Mouse (Mus musculus) right cerebral cortex, adult 18-20 months (tissue): Measurements from ENCODE around the gene Gngt2.

Source experiments
- DNase-seq: peaks from one replicate; pipeline ENCODE4 v3.0.0; 2022; ENCODE audit warnings: mixed read lengths

Gngt2 gene

DNA sequence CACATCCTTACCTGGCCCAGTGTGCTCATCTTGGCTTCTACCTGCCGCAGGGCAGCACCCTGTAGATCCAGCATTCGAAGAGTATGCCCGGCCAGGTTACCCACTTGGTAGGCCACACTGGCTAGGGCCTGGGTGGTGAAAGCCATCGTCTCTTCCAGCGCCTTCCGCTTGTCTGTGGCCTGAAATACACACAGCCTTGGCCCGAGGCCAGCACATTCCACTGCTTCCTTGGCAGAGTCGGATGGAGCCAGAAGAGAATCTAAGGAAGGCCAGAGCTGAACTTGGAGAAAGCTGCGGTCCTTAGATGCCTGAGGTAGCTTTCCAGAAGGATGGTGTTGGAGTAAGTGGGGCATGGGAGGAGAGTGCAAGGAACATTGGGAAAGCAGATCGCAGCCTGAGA is at the start of gene Gngt2:
TSS of gene Gngt2 (plus strand) at position 158 of the 400 bp plus-strand sequence.
- no peak for DNase-seq

DNA sequence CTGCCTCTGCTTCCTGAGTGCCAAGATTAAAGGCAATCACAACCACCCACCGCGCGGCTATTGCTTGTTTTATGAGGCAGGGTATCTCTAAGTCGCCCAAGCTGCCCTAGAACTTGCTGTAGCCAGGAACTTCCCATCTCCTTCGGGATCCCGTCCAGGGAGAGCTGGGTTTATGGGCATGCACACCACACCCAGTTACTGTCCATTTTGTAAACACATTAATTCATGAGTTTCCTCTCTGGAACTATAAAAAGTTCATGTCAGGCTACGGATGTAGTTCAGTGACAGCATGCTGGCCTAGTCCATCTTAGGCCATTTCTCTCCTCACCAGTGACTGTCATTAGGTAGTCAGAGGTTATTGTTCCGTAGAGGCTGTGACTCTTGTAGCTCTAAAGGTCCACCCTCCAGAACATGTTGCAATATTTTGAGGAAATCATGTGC is 47.5 kb upstream of the Gngt2 start:
- no peak for DNase-seq

DNA sequence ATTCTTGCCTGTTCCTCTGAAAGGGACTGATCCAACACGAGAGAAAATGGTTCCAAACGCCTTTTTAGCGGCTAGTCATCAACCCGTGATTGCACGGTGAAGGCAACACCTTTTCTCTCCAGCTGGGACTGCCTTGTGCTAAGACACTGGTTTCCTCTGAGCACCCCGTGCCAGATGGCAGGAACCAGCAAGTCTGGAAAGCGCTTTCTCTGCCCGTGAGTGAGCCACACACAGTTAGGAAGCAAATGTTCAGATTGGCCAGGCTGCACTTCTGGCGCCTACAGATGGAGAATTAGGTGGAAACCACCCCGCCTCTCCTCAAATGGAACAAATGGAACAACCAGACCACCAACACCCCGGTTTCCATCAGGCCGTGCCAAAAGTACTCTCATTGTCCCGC is 45.2 kb upstream of the Gngt2 start:
- peak; percentile 73 for DNase-seq

DNA sequence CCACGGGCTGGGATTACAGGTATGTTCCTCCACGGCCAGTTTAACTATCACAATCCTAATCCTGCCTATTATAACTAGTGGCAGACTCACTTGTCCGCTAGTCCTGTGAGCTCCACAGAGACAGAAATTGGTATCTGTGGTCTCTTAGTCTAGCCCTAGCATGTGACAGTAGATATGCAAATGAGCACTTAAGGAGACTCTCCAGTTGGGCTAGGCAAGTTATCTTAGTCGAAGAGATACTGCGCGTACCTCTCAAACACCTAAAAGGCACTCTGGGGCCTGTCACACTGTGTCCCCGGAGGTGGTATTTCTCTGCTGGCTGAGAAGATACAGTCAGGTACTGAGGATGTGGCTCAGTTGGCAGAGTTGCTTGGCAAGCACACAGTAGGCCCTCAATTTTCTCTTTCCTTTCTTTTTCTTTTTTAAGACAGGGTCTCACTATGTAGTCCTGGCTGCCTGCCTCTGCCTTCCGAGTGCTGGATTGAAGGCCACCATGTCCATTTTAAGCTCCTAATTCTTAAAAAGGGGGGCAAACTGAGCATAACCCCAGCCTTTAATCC is 44.0 kb upstream of the Gngt2 start:
- no peak for DNase-seq

DNA sequence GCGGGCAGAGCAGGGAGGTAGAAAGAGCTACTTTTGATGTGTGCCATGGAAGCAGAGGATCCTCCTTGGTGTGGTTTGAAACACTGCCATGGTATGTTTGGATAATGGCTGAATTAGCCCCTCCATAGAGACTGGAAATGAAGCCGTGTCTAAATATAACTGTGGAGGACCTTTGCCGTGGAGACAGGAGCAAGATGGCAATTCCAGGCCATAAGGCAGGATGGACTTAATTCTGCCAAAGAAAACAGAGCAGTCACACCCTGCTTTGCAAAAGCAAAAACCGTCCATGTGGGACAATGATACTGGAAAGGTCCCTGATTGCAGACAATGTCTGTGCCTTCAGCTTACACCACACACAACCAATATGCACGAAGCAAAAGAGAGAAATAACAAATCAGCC is 42.8 kb upstream of the Gngt2 start:
- no peak for DNase-seq

DNA sequence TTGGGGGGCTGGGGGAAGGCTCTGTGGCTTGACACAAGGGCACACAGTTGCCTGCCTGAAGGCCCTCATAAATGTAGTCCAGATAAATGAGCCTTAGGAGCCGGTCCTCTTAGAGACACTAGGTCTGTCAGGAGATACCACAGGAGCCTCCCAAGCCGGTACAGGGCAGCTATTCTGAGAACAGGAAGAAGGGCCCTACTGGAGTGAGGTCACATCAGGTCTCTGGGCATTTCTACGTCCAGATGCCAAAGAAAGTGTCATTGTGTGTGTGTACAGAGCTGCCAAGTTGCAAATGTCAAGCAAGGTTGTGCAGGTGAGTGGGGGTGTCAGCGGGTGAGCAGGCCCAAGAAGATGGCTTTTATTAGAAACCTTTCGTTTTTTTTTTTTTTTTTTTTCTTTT is 41.4 kb upstream of the Gngt2 start:
- no peak for DNase-seq

DNA sequence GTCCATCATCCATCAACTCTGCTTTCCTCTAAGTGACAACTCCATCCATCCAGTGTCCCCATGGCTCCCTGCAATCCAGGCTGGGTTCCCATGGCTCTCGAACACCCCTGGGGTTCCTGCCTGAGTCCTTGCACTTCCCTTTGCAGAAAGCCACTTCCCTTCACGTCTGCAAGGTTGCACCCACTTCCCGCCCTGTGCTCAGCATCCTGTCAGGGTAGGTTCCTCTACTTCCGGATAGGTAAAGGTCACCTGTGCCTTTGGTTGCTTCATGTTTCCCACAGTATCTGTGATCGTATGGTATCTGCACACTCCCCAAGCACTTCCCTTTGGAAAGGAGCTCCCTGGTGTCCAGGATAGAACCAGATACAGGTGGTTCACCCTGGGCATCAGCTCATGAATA is 32.0 kb upstream of the Gngt2 start:
- DNase-seq: no peak

DNA sequence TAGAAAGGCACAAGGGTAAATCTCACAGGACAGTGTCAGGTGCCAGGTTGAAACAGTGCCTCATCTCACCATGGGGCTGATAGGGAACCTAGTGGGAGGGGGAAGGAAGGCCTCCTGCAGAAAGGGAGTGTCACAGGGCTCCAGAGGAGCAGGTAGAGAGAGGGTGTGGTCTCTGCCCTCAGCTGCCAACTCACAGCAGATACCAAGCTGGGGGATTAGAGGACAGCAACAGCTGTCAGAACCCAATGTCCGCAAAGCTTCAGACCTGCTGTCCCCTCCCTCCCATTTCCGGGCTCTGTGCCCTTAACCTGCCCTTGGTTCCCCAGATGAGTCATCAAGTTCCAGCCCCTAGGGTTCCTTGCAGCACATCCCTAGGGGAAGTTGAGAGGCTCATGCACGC is 31.5 kb upstream of the Gngt2 start:
- DNase-seq: no peak

DNA sequence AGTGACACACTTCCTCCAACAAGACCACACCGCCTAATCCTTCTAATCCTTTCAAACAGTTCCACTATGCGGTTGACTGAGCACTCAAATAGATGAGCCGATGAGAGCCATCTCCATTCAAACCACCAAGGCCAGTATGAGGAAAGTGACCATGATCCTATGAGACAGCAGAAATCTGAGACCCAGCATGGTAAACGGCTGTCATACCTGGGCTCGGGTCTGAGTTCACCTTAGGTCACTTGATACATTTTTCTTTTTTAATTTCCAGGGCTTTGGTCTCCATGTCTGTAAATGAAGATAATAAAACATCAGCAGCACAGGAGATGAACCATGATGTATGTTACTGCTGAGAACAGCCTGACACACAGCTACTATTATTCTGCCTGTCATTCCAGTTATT is 29.1 kb upstream of the Gngt2 start:
- DNase-seq: no peak

DNA sequence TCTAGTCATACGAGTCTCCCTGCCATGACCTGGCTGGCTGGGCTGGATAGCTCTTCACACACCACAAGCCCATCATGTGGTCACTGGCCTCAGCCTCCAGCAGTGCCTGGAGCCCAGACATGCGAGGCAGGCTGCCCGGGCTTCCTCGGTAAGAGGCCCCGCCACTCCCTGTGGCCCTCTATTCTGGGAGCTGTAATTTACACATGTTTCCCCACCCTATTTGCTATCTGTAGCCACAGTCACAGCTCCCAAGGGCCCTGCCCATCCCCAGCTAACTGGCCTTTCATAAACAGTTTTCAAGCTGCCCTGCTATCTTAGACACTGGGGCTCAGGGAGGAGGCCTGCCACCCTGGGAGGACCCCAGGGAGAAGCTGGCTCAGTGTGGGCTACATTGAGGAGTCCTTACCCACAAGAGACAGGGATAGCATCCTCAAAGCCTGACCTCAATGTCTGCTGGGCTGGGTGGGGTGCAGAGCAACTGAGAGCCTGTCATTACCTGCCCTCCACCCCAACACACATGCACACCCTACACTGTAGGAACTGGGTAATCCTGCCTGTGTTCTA is 28.5 kb upstream of the Gngt2 start:
- DNase-seq: no peak

DNA sequence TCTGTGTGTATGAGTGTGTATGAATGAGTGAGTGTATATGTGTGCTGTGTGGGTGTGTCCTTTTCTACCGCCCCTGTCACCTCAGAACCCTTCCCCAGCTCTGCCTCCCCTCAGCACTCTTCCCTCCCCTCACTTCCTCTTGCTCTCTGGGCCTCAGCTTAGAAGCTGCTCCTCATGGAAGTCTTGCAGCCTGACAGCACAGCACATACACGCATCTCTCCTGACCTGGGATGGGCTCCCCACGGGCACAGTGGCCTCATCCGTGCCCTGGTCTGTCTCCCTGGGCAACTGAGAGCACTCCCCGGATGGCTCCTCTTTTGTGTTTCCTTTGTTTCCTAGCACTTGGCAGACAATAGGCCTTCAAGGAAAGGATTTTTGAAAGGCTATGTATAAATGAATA is 27.4 kb upstream of the Gngt2 start:
- DNase-seq: no peak

DNA sequence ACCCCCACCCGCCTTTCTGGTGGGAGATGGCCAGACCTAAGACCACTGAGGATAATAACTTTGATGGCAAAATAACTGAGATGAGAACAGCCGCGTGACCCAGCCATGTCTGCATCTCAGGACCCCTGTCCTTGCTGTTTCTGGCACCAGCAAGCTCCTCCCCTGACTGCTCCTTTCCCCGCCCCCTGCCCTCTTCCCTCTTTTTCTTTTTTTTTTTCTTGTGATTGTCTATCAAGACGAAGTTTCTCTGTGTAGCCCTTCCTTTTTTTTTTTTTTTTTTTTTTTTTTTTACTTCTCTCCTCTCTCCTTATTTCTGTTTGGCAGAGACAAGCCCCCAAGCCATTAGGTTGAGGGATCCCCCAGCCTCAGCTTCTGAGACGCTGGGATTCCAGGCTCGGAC is 26.2 kb upstream of the Gngt2 start:
- DNase-seq: no peak

DNA sequence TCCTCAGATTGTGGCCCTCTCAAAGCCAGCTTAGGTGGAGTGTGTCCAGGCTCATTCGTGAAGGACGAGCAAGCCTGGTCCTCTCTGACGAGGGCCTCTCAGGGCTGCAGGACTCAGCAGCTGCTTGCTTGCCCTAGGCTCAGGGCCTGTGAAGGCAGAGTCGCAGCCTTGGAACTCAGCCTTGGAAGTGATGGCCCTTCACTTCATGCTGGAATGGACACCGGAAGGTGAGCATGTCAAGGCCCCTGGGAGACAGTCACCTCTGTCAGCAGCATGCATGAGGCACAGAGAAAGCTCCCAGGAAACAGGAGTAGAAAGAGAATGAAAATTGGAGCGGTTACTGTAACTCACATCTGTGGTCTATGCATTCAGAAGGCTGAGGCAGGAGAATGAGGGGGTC is 25.3 kb upstream of the Gngt2 start:
- DNase-seq: no peak

DNA sequence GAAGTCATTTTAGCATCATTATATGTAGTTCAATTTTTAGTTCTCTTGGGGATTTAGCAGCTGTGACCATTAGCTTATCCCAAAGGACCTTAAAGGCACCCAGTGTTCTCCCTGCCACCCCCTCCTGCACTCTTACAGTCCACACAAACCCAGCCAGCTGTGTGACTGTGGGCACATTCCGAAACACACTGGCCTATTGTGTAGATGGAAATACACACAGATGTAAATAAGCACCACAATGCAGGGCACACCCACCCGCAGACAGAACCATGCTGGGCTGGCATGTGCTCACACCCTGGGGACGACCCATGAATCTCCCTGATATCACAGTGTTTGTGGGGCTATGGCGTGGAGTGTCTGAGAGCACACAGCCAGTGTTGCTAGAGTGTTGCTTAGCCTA is 24.8 kb upstream of the Gngt2 start:
- no peak for DNase-seq

DNA sequence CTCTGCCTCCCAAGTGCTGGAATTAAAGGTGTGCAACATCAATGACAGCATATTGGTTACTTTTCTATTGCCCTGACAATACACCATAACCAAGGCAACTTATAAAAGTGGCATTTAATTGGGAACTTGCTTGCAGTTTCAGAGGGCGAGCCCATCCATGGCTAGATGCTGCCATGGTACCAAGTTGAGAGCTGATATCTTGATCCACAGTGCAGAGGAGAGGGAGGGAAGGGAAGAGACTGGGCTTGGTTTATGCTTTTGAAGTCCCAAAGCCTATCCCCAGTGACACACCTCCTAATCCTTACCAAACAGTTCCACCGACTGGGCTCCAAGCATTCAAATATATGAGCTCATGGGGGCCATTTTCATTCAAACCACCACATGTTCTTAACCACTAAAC is 22.9 kb upstream of the Gngt2 start:
- no peak for DNase-seq

DNA sequence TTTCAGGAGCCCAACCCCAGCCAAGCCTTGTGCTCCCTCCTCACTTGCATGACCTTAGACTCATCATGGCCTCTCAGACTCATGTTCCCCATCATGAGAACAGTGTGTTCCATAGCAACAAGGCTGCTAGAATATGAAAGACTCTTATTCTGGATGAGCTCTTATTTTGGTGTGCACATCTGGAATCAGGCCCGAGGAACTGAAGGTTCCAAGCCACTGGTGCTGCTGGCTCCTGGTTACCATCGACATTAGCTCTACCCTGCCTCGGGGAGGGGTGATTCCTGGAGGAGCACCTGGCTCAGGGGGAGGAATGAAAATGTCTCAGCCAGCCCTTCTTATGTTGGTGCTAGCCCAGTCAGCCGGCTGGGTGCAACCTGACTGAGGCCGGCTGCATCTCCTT is 22.2 kb upstream of the Gngt2 start:
- DNase-seq: no peak

DNA sequence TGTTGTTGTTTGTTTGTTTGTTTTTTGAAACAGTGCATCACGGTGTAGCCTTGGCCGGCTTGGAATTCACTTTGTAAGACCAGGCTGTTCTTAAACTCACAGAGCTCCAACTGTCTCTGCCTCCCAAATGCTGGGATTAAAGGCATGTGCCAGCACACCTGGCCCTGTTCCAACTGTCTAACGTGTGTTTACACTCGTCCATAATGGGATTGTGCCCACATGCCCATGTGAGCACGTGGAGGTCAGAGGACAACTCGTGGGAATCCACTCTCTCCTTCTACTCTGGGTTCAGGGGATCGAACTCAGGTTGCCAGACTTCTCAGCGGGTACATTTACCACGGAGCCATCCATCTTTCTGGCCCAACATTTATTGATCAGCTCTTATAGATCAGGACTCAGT is 21.6 kb upstream of the Gngt2 start:
- no peak for DNase-seq

DNA sequence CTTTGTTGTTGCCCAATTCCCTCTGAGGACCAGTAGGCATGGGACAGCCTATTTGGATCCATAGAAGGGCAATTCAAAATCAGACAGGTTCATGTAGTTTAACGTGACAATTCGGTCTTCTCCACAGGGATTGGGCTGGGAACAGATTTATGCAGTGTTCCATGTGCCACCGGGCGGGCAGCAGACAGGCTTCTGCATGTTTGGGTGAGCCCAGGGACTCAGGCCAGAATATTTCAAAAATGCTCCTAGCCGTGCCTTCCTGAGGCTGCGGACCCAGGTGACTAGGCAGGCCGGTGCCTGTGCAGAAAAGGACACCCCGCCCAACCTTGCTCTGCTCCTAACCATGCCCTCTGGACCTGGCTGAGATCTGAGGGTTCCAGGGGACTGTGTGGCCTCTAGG is 17.9 kb upstream of the Gngt2 start:
- DNase-seq: no peak

DNA sequence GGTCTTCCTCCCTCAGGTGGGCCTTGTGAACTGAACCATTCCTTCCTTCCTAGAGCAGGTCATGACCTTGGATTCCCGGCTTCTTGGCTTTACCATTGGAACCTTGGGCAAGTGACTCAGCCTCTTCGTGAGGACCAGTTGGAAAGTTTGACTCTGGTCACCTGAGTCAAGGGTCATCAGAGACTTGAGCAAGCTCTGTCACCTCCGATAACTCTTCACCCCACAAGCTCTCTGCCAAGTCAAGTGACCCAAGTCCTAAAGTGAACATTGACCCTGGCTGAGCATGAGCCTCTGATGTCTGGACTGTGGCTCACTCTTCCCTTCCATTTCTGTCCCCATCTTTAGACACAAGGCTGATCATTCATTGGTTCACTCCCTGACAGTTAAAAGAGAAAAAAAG is 15.5 kb upstream of the Gngt2 start:
- DNase-seq: no peak

DNA sequence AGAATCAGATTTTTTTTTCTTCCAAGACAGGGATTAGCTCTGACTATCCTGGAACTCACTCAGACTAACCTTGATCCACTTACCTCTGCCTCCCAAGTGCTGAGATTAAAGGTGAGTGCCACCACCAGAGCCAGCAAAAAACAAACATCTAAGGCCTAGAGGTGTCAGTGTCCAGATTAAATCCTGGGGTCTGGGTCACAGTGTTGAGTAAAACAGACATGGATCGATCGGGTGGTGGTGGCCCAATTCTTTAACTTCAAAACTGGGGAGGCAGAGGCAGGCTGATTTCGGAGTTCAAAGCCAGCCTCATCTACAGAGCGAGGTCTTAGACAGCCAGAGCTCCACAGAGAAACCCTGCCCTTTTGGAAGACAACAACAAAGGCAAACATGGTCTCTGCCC is 14.6 kb upstream of the Gngt2 start:
- no peak for DNase-seq

DNA sequence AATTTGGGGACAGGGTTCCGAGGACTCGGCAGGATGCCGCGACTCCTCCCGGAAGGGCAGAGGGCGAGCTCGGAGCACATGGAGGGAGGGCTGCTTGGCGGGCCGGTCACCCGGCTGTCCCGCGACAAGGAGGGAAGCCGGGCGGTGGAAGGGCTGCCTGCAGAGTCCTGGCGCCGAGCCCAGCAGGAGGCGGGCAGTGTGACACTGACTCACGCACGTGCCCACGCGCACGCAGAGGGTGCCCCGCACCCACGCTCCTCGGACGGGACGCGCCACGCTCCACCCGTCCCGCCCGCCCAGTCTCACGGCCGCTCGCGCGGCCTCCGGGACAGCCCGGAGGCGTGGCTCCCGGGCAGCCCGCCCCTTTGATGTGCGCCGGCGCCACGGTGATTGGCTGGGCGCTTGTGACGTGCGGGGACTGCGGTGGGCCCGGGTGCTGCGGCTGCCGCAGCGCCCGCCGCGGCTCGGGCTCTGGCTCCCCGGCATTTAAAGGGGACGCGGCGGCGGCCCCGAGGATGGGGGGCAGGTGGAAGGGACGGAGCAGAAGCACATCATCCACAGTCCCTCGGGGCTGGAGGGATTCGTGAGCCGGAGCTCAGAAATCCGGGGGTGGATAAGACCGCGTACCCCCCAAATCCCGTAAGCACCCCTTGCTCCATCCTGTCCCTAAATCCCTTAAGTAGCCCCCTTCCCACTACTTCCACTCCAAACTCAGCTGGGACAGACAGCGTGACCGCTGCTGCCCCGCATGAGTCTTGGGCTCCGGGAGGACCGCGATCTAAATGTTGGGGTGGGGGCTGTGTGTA is 12.7 kb upstream of the Gngt2 start, which contains the start of gene Phospho1:
TSS of gene Phospho1 (plus strand) at position 429 of the 806 bp plus-strand sequence.
- peak; percentile 92 for DNase-seq

DNA sequence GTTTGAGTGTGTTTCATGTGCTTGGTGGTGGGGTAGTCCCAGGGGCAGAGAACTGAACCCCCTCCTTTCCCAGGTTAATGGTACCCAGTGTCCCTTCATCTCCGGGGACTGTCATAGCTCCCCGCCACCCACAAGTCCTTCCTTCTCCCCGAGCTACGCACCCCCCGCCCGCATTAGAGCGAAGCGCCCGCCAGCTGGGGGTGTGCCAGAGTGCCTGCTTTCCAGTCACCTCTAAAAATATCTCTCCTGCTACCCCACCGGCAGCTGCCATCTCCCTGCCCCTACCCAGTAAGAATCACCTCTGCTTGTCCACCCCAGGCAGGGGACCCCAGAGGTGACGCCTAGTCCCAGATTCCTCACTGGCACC is 12.2 kb upstream of the Gngt2 start:
- peak; percentile 68 for DNase-seq

DNA sequence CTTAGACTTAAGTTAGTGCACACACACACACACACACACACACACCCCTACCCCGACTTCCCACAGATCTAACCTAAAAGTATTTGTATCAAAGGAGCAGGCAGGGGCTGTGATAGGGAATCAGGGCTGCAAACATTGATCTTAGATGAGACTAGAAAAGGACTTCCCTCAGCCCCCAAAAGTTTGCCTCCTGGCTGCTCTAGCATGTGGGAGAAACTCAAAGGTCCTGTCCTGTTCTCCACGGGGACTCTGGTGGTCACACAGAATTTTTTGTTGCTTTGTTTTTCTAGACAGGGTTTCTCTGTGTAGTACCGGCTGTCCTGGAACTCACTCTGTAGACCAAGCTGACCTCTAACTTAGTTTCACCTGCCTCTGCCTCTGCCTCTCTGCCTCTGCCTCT is 11.4 kb upstream of the Gngt2 start:
- no peak for DNase-seq

DNA sequence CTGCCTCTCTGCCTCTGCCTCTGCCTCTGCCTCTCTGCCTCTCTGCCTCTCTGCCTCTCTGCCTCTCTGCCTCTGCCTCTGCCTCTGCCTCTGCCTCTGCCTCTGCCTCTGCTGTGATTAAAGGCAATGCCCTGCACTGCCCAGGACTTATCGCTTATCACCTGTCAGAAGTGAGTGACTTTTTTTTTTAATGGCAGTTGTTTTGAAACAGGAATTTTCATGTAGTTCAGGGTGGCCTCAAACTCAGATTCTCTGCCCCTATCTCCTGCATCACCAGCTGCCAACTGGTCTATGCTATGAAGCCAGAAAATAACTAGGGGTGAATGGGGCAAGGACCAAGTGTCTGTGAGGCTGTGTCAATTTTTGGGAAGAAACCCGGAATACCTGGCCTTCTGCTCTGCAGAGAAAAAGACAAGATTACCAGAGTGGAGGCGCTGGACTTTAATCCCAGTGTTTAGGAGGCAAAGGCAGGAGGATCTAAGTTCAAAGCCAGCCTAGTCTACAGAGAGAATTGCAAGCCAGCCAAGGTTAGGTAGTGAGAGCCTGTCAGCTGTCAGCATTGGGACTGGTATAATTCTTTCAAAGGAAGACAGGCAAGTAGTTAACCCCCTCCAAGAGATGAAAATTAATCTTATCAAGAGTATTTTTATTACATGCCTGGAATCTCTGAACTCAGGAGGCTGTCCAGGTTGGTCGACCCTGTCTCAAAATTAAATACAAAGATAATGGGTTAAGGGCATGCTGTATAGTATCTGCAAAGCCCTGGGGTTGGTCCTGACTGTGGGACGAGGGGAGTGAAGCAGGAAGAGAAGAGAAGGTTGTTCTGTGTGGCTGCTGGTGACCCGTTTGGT is 10.5 kb upstream of the Gngt2 start:
- DNase-seq: no peak
